Mouse (Mus musculus): ENCODE results near the gene Rhcg.

DNA sequence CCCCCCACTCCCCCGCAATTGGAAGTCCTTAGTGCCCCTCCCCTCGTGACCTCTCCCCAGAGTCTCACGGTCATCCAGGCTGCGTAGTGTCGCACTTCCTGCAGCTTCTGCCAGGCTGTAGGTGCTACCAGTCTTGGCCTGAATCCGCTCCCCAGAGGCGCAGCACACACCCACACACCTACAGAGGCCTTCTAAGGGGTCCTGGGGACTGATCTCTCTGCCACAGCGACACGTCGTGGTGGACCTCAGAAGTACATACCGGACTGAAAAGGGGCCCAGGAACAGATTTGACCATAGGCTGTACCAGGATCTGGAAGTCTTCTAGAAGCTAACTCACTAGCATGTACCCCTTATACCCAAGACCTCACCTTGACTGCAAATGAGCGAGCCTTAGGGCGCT, 53.8 kb downstream of the Rhcg start:
- TF ChIP-seq GATA1 (IDR thresholded peaks at IDR 0.05; ENCODE audit: low read length) (no peak), TAL1 (IDR thresholded peaks at IDR 0.05; ENCODE audit: low read length) (no peak)

Data from erythroblast, embryonic 14.5 days (primary cell).